Mouse (Mus musculus) midbrain, embryonic 15.5 days (tissue): ENCODE measurements around the gene Scn10a. TPM values are rescaled to one million over a fixed set of nuclear protein-coding genes. Genes with fewer than 3 reads are reported as not detected.

Experiments used
- ATAC-seq: fragments of 200-750 bp; cut with Nextera tagmentation; replicated peaks from 2 replicates; pipeline ENCODE4 v1.8.0; 2017; ENCODE audit warnings: moderate TSS enrichment
- H3K27ac ChIP-seq: fragments of 300-500 bp; sonication (generic); 2 replicates; pipeline ENCODE4 v1.5.1; 2015; ENCODE audit warnings: mild to moderate bottlenecking, inconsistent platforms
- H3K27me3 ChIP-seq: fragments of 300-500 bp; sonication (generic); replicated peaks from 2 replicates; pipeline ENCODE4 v1.6.1; 2015; ENCODE audit warnings: inconsistent platforms
- H3K36me3 ChIP-seq: fragments of 300-500 bp; sonication (generic); replicated peaks from 2 replicates; pipeline ENCODE4 v1.6.1; 2015; ENCODE audit warnings: inconsistent platforms
- H3K4me1 ChIP-seq: fragments of 300-500 bp; sonication (generic); 2 replicates; pipeline ENCODE4 v1.6.1; 2015; ENCODE audit warnings: inconsistent platforms
- H3K4me2 ChIP-seq: fragments of 300-500 bp; sonication (generic); 2 replicates; pipeline ENCODE4 v1.6.1; 2015; ENCODE audit warnings: inconsistent platforms, mild to moderate bottlenecking, moderate library complexity
- H3K4me3 ChIP-seq: fragments of 300-500 bp; sonication (generic); 2 replicates; pipeline ENCODE4 v1.5.1; 2015; ENCODE audit warnings: mild to moderate bottlenecking, inconsistent platforms
- H3K9ac ChIP-seq: fragments of 300-500 bp; sonication (generic); 2 replicates; pipeline ENCODE4 v1.6.1; 2015; ENCODE audit warnings: mild to moderate bottlenecking, inconsistent platforms
- H3K9me3 ChIP-seq: fragments of 300-500 bp; sonication (generic); 2 replicates; pipeline ENCODE4 v1.6.1; 2016; ENCODE audit warnings: inconsistent platforms
- WGBS: fragments of 180-500 bp; shearing (Covaris S2); methylation state at CpG from one replicate; pipeline ENCODE4 v1.1.7; 2015; ENCODE audit warnings: mixed read lengths; 5-methylcytosine and 5-hydroxymethylcytosine counted together
- polyA plus RNA-seq: library from polyadenylated mRNA; unstranded; fragments of >200 nt; fragmentation: Nextera tagmentation; extraction: Ambion mirVana; gene quantifications from 2 replicates; pipeline ENCODE4 v1.2.1, GENCODE M21; 2015

Gene Scn10a
- 0.03 TPM in 1 of 2 replicates, not detected in the other for polyA plus RNA-seq

GRCm38 (mm10) chr9:119719222-119719621, at the start of gene Scn10a:
Scn10a (minus strand) TSS chr9:119719322.
- H3K4me2 ChIP-seq, result no peak within 1 kb of the TSS
- WGBS, result 85% methylated on average over 11 of the region's 11 CpGs
- no peaks in the 10 kb centered on the region for H3K27me3 ChIP-seq
- H3K4me3 ChIP-seq, result no peak within 1 kb of the TSS
- no peak within 1 kb of the TSS for H3K9ac ChIP-seq
- no peaks in the 10 kb centered on the region for H3K4me1 ChIP-seq
- H3K27ac ChIP-seq, result no peak within 1 kb of the TSS
- no peak for ATAC-seq
- no peaks in the 10 kb centered on the region for H3K36me3 ChIP-seq
- H3K9me3 ChIP-seq, result no peaks in the 10 kb centered on the region

- ATAC-seq, result no peak
- Histone ChIP-seq H3K9me3 (no peaks in the 10 kb centered on the region), H3K36me3 (no peaks in the 10 kb centered on the region), H3K4me1 (no peaks in the 10 kb centered on the region), H3K9ac (no peak overlapping the region), H3K4me3 (no peak overlapping the region), H3K4me2 (no peak overlapping the region), H3K27ac (no peak overlapping the region), H3K27me3 (no peaks in the 10 kb centered on the region)
- WGBS, result 46% methylated on average over 7 of the region's 7 CpGs
Observed at GRCm38 (mm10) chr9:119768585-119768984, 49.5 kb upstream of the Scn10a start.

- ATAC-seq, result no peak
- H3K27me3 ChIP-seq, result no peaks in the 10 kb centered on the region
- 0 out of 2 replicates have a peak, but pooled peaks cover 3% of the 10 kb centered on the region for H3K9me3 ChIP-seq
- no peak overlapping the region for H3K27ac ChIP-seq
- WGBS, result 90% methylated on average over 3 of the region's 3 CpGs
- no peak overlapping the region for H3K4me2 ChIP-seq
- H3K4me1 ChIP-seq, result no peaks in the 10 kb centered on the region
- no peak overlapping the region for H3K9ac ChIP-seq
- no peaks in the 10 kb centered on the region for H3K36me3 ChIP-seq
- H3K4me3 ChIP-seq, result no peak overlapping the region
Observed at GRCm38 (mm10) chr9:119760226-119760625, 41.1 kb upstream of the Scn10a start.

- H3K4me2 ChIP-seq, result no peak overlapping the region
- no peak overlapping the region for H3K27ac ChIP-seq
- H3K27me3 ChIP-seq, result no peaks in the 10 kb centered on the region
- 0 out of 2 replicates have a peak, but pooled peaks cover 3% of the 10 kb centered on the region for H3K9me3 ChIP-seq
- no peak for ATAC-seq
- H3K4me3 ChIP-seq, result no peak overlapping the region
- 81% methylated on average over 1 of the region's 1 CpGs for WGBS
- H3K9ac ChIP-seq, result no peak overlapping the region
- no peaks in the 10 kb centered on the region for H3K36me3 ChIP-seq
- H3K4me1 ChIP-seq, result no peaks in the 10 kb centered on the region
Observed at GRCm38 (mm10) chr9:119759457-119759856, 40.3 kb upstream of the Scn10a start.

- no peaks in the 10 kb centered on the region for H3K4me1 ChIP-seq
- H3K4me2 ChIP-seq, result no peak overlapping the region
- WGBS, result 11% methylated on average over 5 of the region's 5 CpGs
- ATAC-seq, result peak; percentile 54; the same call in 1 of the 2 replicates
- no peak overlapping the region for H3K27ac ChIP-seq
- H3K27me3 ChIP-seq, result no peaks in the 10 kb centered on the region
- H3K9ac ChIP-seq, result no peak overlapping the region
- H3K4me3 ChIP-seq, result no peak overlapping the region
- no peaks in the 10 kb centered on the region for H3K9me3 ChIP-seq
- no peaks in the 10 kb centered on the region for H3K36me3 ChIP-seq
Observed at GRCm38 (mm10) chr9:119751507-119751906, 32.4 kb upstream of the Scn10a start.

GRCm38 (mm10) chr9:119749112-119749511, 30.0 kb upstream of the Scn10a start:
- Histone ChIP-seq H3K4me3 (no peak overlapping the region), H3K9me3 (no peaks in the 10 kb centered on the region), H3K4me1 (no peaks in the 10 kb centered on the region), H3K9ac (no peak overlapping the region), H3K36me3 (no peaks in the 10 kb centered on the region), H3K27me3 (no peaks in the 10 kb centered on the region), H3K4me2 (no peak overlapping the region), H3K27ac (no peak overlapping the region)
- 74% methylated on average over 9 of the region's 9 CpGs for WGBS
- ATAC-seq, result no peak

- no peak for ATAC-seq
- H3K27ac ChIP-seq, result no peak overlapping the region
- H3K27me3 ChIP-seq, result no peaks in the 10 kb centered on the region
- H3K4me1 ChIP-seq, result no peaks in the 10 kb centered on the region
- no peak overlapping the region for H3K4me3 ChIP-seq
- 89% methylated on average over 4 of the region's 4 CpGs for WGBS
- H3K36me3 ChIP-seq, result no peaks in the 10 kb centered on the region
- H3K9me3 ChIP-seq, result no peaks in the 10 kb centered on the region
- no peak overlapping the region for H3K9ac ChIP-seq
- no peak overlapping the region for H3K4me2 ChIP-seq
Observed at GRCm38 (mm10) chr9:119743900-119744299, 24.8 kb upstream of the Scn10a start.

GRCm38 (mm10) chr9:119743312-119743711, 24.2 kb upstream of the Scn10a start:
- H3K9me3 ChIP-seq, result no peaks in the 10 kb centered on the region
- no peaks in the 10 kb centered on the region for H3K27me3 ChIP-seq
- H3K27ac ChIP-seq, result no peak overlapping the region
- ATAC-seq, result no peak
- no peak overlapping the region for H3K4me3 ChIP-seq
- H3K4me2 ChIP-seq, result no peak overlapping the region
- H3K36me3 ChIP-seq, result no peaks in the 10 kb centered on the region
- no peak overlapping the region for H3K9ac ChIP-seq
- H3K4me1 ChIP-seq, result no peaks in the 10 kb centered on the region
- WGBS, result 86% methylated on average over 3 of the region's 3 CpGs

GRCm38 (mm10) chr9:119741101-119741786, 22.1 kb upstream of the Scn10a start:
- Histone ChIP-seq H3K4me1 (no peaks in the 10 kb centered on the region), H3K9me3 (no peaks in the 10 kb centered on the region), H3K9ac (no peak overlapping the region), H3K27ac (no peak overlapping the region), H3K4me2 (no peak overlapping the region), H3K4me3 (no peak overlapping the region), H3K36me3 (no peaks in the 10 kb centered on the region), H3K27me3 (no peaks in the 10 kb centered on the region)
- ATAC-seq, result no peak
- WGBS, result 44% methylated on average over 5 of the region's 5 CpGs

GRCm38 (mm10) chr9:119728412-119729097, 9.4 kb upstream of the Scn10a start:
- Histone ChIP-seq H3K27me3 (no peaks in the 10 kb centered on the region), H3K9me3 (no peaks in the 10 kb centered on the region), H3K4me1 (peaks cover 11% of the 10 kb centered on the region), H3K4me3 (no peak overlapping the region), H3K9ac (no peak overlapping the region), H3K36me3 (no peaks in the 10 kb centered on the region), H3K27ac (no peak overlapping the region), H3K4me2 (no peak overlapping the region)
- no peak for ATAC-seq
- 90% methylated on average over 11 of the region's 11 CpGs for WGBS

- WGBS, result 91% methylated on average over 4 of the region's 4 CpGs
- ATAC-seq, result no peak
- peaks cover 11% of the 10 kb centered on the region for H3K4me1 ChIP-seq
- no peaks in the 10 kb centered on the region for H3K9me3 ChIP-seq
- H3K9ac ChIP-seq, result no peak overlapping the region
- no peaks in the 10 kb centered on the region for H3K27me3 ChIP-seq
- no peaks in the 10 kb centered on the region for H3K36me3 ChIP-seq
- no peak overlapping the region for H3K27ac ChIP-seq
- no peak overlapping the region for H3K4me3 ChIP-seq
- H3K4me2 ChIP-seq, result no peak overlapping the region
Observed at GRCm38 (mm10) chr9:119726990-119727389, 7.9 kb upstream of the Scn10a start.

GRCm38 (mm10) chr9:119725293-119725862, 6.3 kb upstream of the Scn10a start:
- Histone ChIP-seq H3K27me3 (no peaks in the 10 kb centered on the region), H3K4me1 (no peaks in the 10 kb centered on the region), H3K4me2 (no peak overlapping the region), H3K27ac (no peak overlapping the region), H3K9ac (no peak overlapping the region), H3K4me3 (no peak overlapping the region), H3K9me3 (no peaks in the 10 kb centered on the region), H3K36me3 (no peaks in the 10 kb centered on the region)
- ATAC-seq, result no peak
- 66% methylated on average over 6 of the region's 6 CpGs for WGBS
